Mouse (Mus musculus): ENCODE measurements at regions not wholly inside any gene's neighbourhood (a gene's known extent, or its start where the extent isn't known, plus 50 kb on each side); places are given as distances from the start of the nearest gene placed in this dataset.

DNA sequence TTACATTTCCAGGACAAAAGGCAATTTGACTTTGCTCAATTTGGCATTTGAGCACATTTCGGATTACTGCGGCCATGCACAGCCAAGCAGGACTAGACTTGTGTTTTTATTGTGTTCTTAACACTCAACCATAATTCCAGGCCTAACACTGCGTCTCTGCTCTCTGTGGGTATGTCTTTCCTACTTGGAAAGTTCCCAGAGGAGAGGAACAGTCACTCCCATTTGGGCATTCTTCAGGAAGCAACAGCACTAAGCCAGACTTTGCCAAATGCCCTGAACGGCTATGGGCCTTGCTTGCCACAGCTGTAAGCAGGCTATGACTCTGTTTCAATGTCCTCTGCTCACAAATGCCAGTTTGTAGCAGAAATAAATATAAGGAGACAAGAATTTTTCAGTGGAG is 56.5 kb upstream of the Pdk3 start:
- no peak for TF ChIP-seq POLR2A (IDR thresholded peaks at IDR 0.05; ENCODE audit: low read depth, low read length)
- no peak for TF ChIP-seq CTCF (IDR thresholded peaks at IDR 0.05; ENCODE audit: extremely low read depth, insufficient read depth, insufficient read length, insufficient replicate concordance)
- Histone ChIP-seq H3K27ac (ENCODE audit: insufficient read depth, low read length) (no peak overlapping the region), H3K4me3 (ENCODE audit: extremely low read depth, insufficient read depth, insufficient read length) (no peak overlapping the region), H3K36me3 (ENCODE audit: control insufficient read depth, insufficient read depth, low read length) (no peaks in the 10 kb centered on the region), H3K27me3 (ENCODE audit: control insufficient read depth, insufficient read depth, low read length) (no peaks in the 10 kb centered on the region), H3K4me1 (ENCODE audit: control insufficient read depth, insufficient read depth, insufficient read length) (no peaks in the 10 kb centered on the region)
- DNase-seq (ENCODE audit: low read depth in 1 of 2, low spot score in 2 of 2) = no peak
- WGBS = 93% methylated on average over 4 of the region's 4 CpGs

DNA sequence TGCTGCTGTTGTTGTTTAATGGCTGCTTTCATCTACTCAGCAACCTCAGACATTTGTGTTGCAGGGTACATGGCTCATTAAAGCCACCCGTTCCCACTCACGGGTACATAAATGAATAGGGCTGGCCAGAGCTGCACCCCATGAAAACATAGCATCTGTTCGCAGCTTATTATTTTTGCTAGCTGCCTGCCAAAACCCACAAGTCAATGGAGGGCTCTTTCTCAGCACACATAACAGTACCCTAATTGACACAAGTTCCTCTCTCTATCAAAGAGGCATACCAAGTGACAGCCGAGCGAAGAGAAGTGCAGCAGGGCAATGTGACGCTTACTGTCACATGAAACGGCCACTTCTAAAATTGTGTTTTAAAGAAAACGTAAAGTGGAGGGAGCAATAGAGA is 57.0 kb upstream of the Pdk3 start:
- no peak overlapping the region for H3K27ac ChIP-seq (ENCODE audit: insufficient read depth, low read length)
- H3K27me3 ChIP-seq (ENCODE audit: control insufficient read depth, insufficient read depth, low read length) = no peaks in the 10 kb centered on the region
- TF ChIP-seq POLR2A (IDR thresholded peaks at IDR 0.05; ENCODE audit: low read depth, low read length) (no peak), CTCF (IDR thresholded peaks at IDR 0.05; ENCODE audit: extremely low read depth, insufficient read depth, insufficient read length, insufficient replicate concordance) (no peak)
- no peaks in the 10 kb centered on the region for H3K4me1 ChIP-seq (ENCODE audit: control insufficient read depth, insufficient read depth, insufficient read length)
- no peak for DNase-seq (ENCODE audit: low read depth in 1 of 2, low spot score in 2 of 2)
- H3K36me3 ChIP-seq (ENCODE audit: control insufficient read depth, insufficient read depth, low read length) = no peaks in the 10 kb centered on the region
- no peak overlapping the region for H3K4me3 ChIP-seq (ENCODE audit: extremely low read depth, insufficient read depth, insufficient read length)
- 88% methylated on average over 8 of the region's 8 CpGs for WGBS

- Histone ChIP-seq H3K36me3 (ENCODE audit: control insufficient read depth, insufficient read depth, low read length) (no peaks in the 10 kb centered on the region), H3K27ac (ENCODE audit: insufficient read depth, low read length) (no peak overlapping the region), H3K27me3 (ENCODE audit: control insufficient read depth, insufficient read depth, low read length) (no peaks in the 10 kb centered on the region), H3K4me3 (ENCODE audit: extremely low read depth, insufficient read depth, insufficient read length) (peak overlapping the region; percentile 33; the same call in 1 of the 2 replicates), H3K4me1 (ENCODE audit: control insufficient read depth, insufficient read depth, insufficient read length) (no peaks in the 10 kb centered on the region)
- peak; percentile 61; the same call in 1 of the 2 replicates for TF ChIP-seq CTCF (IDR thresholded peaks at IDR 0.05; ENCODE audit: extremely low read depth, insufficient read depth, insufficient read length, insufficient replicate concordance)
- TF ChIP-seq POLR2A (IDR thresholded peaks at IDR 0.05; ENCODE audit: low read depth, low read length) = no peak
- 41% methylated on average over 13 of the region's 13 CpGs for WGBS
- DNase-seq (ENCODE audit: low read depth in 1 of 2, low spot score in 2 of 2) = peak; percentile 43 to 46
Measured at GRCm38 (mm10) chrX:93889394-93890042, 57.5 kb upstream of the Pdk3 start.

DNA sequence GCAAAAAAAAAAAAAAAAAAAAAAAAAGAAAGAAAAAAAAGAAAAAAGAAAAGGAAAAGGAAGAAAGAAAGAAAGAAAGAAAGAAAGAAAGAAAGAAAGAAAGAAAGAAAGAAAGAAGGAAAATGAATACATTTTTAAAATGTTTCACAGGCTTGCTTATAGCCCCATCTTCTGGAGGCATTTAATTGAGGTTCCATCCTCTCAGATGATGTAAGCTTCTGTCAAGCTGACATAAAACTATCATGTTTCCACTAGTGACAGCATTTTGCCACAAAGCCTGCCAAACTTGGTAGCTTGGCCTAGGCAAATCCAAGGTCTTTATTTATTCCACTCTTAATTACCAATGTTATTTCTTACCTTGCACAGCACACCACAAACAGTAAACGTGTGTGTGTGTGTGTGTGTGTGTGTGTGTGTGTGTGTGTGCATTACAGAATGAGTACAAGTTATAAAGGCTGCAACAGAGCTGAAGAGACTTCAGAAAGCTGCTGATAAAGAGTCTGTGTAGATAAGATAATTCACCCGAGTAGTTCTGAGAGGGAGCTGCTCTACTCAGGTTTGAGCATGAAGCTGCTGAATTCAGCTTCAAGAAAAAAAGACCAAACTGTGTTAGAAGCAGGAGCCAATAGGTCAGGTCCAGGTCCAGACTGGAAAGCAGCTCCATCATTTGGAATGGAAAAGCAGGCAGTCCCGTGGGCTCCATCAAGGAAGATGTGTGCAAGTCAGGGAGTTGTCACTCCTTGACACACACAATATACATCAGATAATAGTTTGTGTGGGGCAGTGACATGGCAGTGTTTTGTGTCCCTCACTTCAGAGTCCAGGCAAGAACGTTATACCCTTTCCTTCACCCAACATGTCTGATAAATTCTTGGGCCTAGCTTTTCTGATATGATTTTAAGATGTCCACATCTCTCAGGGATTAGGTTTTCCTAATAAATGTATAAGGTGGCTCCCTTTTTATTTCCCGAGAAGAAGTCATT is 65.1 kb upstream of the Pdk3 start:
- no peaks in the 10 kb centered on the region for H3K36me3 ChIP-seq (ENCODE audit: control insufficient read depth, insufficient read depth, low read length)
- no peak for DNase-seq (ENCODE audit: low read depth in 1 of 2, low spot score in 2 of 2)
- H3K27ac ChIP-seq (ENCODE audit: insufficient read depth, low read length) = no peak overlapping the region
- no peak overlapping the region for H3K4me3 ChIP-seq (ENCODE audit: extremely low read depth, insufficient read depth, insufficient read length)
- no peaks in the 10 kb centered on the region for H3K27me3 ChIP-seq (ENCODE audit: control insufficient read depth, insufficient read depth, low read length)
- 73% methylated on average over 5 of the region's 5 CpGs for WGBS
- no peak for TF ChIP-seq CTCF (IDR thresholded peaks at IDR 0.05; ENCODE audit: extremely low read depth, insufficient read depth, insufficient read length, insufficient replicate concordance)
- TF ChIP-seq POLR2A (IDR thresholded peaks at IDR 0.05; ENCODE audit: low read depth, low read length) = no peak
- H3K4me1 ChIP-seq (ENCODE audit: control insufficient read depth, insufficient read depth, insufficient read length) = no peaks in the 10 kb centered on the region

GRCm38 (mm10) chrX:93903209-93903608 is 65.2 kb upstream of the AU015836 start:
- no peak for DNase-seq (ENCODE audit: low read depth in 1 of 2, low spot score in 2 of 2)
- Histone ChIP-seq H3K27ac (ENCODE audit: insufficient read depth, low read length) (no peak overlapping the region), H3K27me3 (ENCODE audit: control insufficient read depth, insufficient read depth, low read length) (no peaks in the 10 kb centered on the region), H3K4me3 (ENCODE audit: extremely low read depth, insufficient read depth, insufficient read length) (no peak overlapping the region), H3K36me3 (ENCODE audit: control insufficient read depth, insufficient read depth, low read length) (no peaks in the 10 kb centered on the region), H3K4me1 (ENCODE audit: control insufficient read depth, insufficient read depth, insufficient read length) (no peaks in the 10 kb centered on the region)
- no peak for TF ChIP-seq POLR2A (IDR thresholded peaks at IDR 0.05; ENCODE audit: low read depth, low read length)
- no peak for TF ChIP-seq CTCF (IDR thresholded peaks at IDR 0.05; ENCODE audit: extremely low read depth, insufficient read depth, insufficient read length, insufficient replicate concordance)

- H3K27ac ChIP-seq (ENCODE audit: insufficient read depth, low read length) = no peak overlapping the region
- H3K36me3 ChIP-seq (ENCODE audit: control insufficient read depth, insufficient read depth, low read length) = no peaks in the 10 kb centered on the region
- no peak overlapping the region for H3K4me3 ChIP-seq (ENCODE audit: extremely low read depth, insufficient read depth, insufficient read length)
- TF ChIP-seq POLR2A (IDR thresholded peaks at IDR 0.05; ENCODE audit: low read depth, low read length) (no peak), CTCF (IDR thresholded peaks at IDR 0.05; ENCODE audit: extremely low read depth, insufficient read depth, insufficient read length, insufficient replicate concordance) (no peak)
- no peaks in the 10 kb centered on the region for H3K4me1 ChIP-seq (ENCODE audit: control insufficient read depth, insufficient read depth, insufficient read length)
- 32% methylated on average over 5 of the region's 5 CpGs for WGBS
- DNase-seq (ENCODE audit: low read depth in 1 of 2, low spot score in 2 of 2) = no peak
- H3K27me3 ChIP-seq (ENCODE audit: control insufficient read depth, insufficient read depth, low read length) = no peaks in the 10 kb centered on the region
Measured at GRCm38 (mm10) chrX:93905531-93905930, 62.9 kb upstream of the AU015836 start.

Measured in spleen, adult 2 months (tissue).